Mouse (Mus musculus): ENCODE measurements around the gene Rcl1. TPM values are rescaled to one million over a fixed set of nuclear protein-coding genes. Genes with fewer than 3 reads are reported as not detected.

The Rcl1 gene
- polyA plus RNA-seq, 1 experiment from 2014 or later, result 61.5 TPM

- ATAC-seq (ENCODE audit: insufficient read depth), result no peak
Observed at GRCm38 (mm10) chr19:29112662-29113061, 11.5 kb downstream of the Rcl1 start.

DNA sequence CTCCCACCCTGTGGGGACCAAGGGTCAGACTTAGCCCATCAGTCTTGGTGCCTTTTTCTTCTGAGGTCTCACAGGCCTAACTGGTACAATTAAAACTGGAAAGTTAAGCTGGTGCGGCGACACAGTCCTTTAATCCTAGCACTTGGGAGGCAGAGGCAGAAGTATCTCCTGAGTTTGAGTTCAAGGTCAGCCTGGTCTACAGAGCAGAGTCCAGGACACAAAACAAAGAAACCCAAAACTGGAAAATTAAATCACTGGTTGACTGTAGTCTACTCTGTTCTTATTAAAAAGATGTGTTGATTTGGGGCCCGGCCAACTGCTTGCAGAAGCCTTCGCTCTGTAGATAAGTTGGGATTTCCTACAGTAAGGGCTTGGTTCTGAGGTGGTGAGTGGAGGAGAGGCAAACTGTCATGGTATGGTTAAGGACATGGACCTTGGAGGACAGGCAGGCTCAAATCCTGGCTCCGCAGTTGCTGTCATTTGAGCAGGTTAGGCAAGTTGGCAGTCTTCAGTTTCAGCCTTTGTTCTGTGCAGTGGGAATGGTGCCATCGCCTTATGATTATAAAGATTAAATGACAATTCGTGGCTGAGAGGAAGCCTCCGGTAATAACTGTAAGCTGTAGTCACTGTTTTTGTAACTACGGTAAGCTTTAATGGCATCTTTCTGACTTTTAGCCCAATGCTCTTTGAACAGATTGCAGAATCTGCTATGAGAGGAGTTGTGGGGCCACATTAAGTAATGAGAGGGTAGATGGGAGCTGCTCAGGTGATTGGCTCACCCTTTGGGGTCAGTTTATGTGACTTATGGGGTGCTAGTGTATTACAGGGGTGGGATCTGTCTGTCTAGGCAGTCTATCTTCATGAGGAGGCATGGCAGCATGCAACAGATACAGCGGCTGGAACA lies 12.8 kb downstream of the Rcl1 start:
- Histone ChIP-seq H3K27ac (ENCODE audit: low read depth) (no peak overlapping the region), H3K4me2 (no peak overlapping the region), H3K4me3 (ENCODE audit: low read depth, low read length) (no peak overlapping the region), H3K36me3 (ENCODE audit: insufficient read depth) (peaks cover 16% of the 10 kb centered on the region), H3K9ac (no peak overlapping the region), H3K27me3 (ENCODE audit: insufficient read depth, low read length) (no peaks in the 10 kb centered on the region), H3K4me1 (ENCODE audit: insufficient read depth) (no peaks in the 10 kb centered on the region), H3K9me3 (ENCODE audit: low read depth, low read length) (no peaks in the 10 kb centered on the region)
- 92% methylated on average over 10 of the region's 10 CpGs for WGBS
- ATAC-seq (ENCODE audit: insufficient read depth), result no peak
- TF ChIP-seq CTCF (IDR thresholded peaks at IDR 0.05; ENCODE audit: low read depth), result no peak
- no peak for DNase-seq

More at GRCm38 (mm10) chr19:29112662-29113061, 11.5 kb downstream of the Rcl1 start:
- Histone ChIP-seq H3K9me3 (ENCODE audit: low read depth, low read length) (no peaks in the 10 kb centered on the region), H3K36me3 (ENCODE audit: insufficient read depth) (0 out of 2 replicates have a peak, but pooled peaks cover 3% of the 10 kb centered on the region), H3K4me2 (no peak overlapping the region), H3K27ac (ENCODE audit: low read depth) (no peak overlapping the region), H3K9ac (no peak overlapping the region), H3K4me3 (ENCODE audit: low read depth, low read length) (no peak overlapping the region), H3K27me3 (ENCODE audit: insufficient read depth, low read length) (no peaks in the 10 kb centered on the region), H3K4me1 (ENCODE audit: insufficient read depth) (no peaks in the 10 kb centered on the region)
- DNase-seq, result no peak
- TF ChIP-seq CTCF (IDR thresholded peaks at IDR 0.05; ENCODE audit: low read depth), result no peak
- WGBS, result 60% methylated on average over 8 of the region's 8 CpGs

GRCm38 (mm10) chr19:29116796-29117195 lies 15.6 kb downstream of the Rcl1 start:
- Histone ChIP-seq H3K9me3 (ENCODE audit: low read depth, low read length) (no peaks in the 10 kb centered on the region), H3K36me3 (ENCODE audit: insufficient read depth) (peaks cover 29% of the 10 kb centered on the region)
- DNase-seq, result no peak

GRCm38 (mm10) chr19:29118196-29118595 lies 17.0 kb downstream of the Rcl1 start:
- H3K27me3 ChIP-seq (ENCODE audit: insufficient read depth, low read length), result no peaks in the 10 kb centered on the region
- TF ChIP-seq CTCF (IDR thresholded peaks at IDR 0.05; ENCODE audit: low read depth), result no peak
- H3K4me1 ChIP-seq (ENCODE audit: insufficient read depth), result no peaks in the 10 kb centered on the region
- no peak for DNase-seq
- no peak overlapping the region for H3K27ac ChIP-seq (ENCODE audit: low read depth)
- ATAC-seq (ENCODE audit: insufficient read depth), result no peak
- H3K9ac ChIP-seq, result no peak overlapping the region
- H3K36me3 ChIP-seq (ENCODE audit: insufficient read depth), result peaks cover 38% of the 10 kb centered on the region
- no peak overlapping the region for H3K4me3 ChIP-seq (ENCODE audit: low read depth, low read length)
- no peaks in the 10 kb centered on the region for H3K9me3 ChIP-seq (ENCODE audit: low read depth, low read length)
- no peak overlapping the region for H3K4me2 ChIP-seq
- whole genome bisulfite sequencing, result 76% methylated on average over 13 of the region's 13 CpGs

More at GRCm38 (mm10) chr19:29116796-29117195, 15.6 kb downstream of the Rcl1 start:
- H3K27ac ChIP-seq (ENCODE audit: low read depth), result no peak overlapping the region
- H3K4me1 ChIP-seq (ENCODE audit: insufficient read depth), result no peaks in the 10 kb centered on the region
- H3K4me2 ChIP-seq, result no peak overlapping the region
- H3K9ac ChIP-seq, result no peak overlapping the region
- no peak for TF ChIP-seq CTCF (IDR thresholded peaks at IDR 0.05; ENCODE audit: low read depth)
- H3K27me3 ChIP-seq (ENCODE audit: insufficient read depth, low read length), result no peaks in the 10 kb centered on the region
- 88% methylated on average over 6 of the region's 6 CpGs for WGBS
- no peak for ATAC-seq (ENCODE audit: insufficient read depth)
- H3K4me3 ChIP-seq (ENCODE audit: low read depth, low read length), result no peak overlapping the region

- WGBS, result 93% methylated on average over 6 of the region's 6 CpGs
- Histone ChIP-seq H3K27me3 (ENCODE audit: insufficient read depth, low read length) (no peaks in the 10 kb centered on the region), H3K36me3 (ENCODE audit: insufficient read depth) (peaks cover 49% of the 10 kb centered on the region), H3K27ac (ENCODE audit: low read depth) (no peak overlapping the region), H3K9me3 (ENCODE audit: low read depth, low read length) (no peaks in the 10 kb centered on the region), H3K4me2 (no peak overlapping the region), H3K9ac (no peak overlapping the region), H3K4me3 (ENCODE audit: low read depth, low read length) (no peak overlapping the region), H3K4me1 (ENCODE audit: insufficient read depth) (no peaks in the 10 kb centered on the region)
- TF ChIP-seq CTCF (IDR thresholded peaks at IDR 0.05; ENCODE audit: low read depth), result no peak
- DNase-seq, result no peak
- no peak for ATAC-seq (ENCODE audit: insufficient read depth)
Observed at GRCm38 (mm10) chr19:29120311-29120710, 19.1 kb downstream of the Rcl1 start.

- no peak overlapping the region for H3K9ac ChIP-seq
- H3K36me3 ChIP-seq (ENCODE audit: insufficient read depth), result peaks cover 47% of the 10 kb centered on the region
- DNase-seq, result no peak
- H3K9me3 ChIP-seq (ENCODE audit: low read depth, low read length), result no peaks in the 10 kb centered on the region
- no peak overlapping the region for H3K4me3 ChIP-seq (ENCODE audit: low read depth, low read length)
- no peaks in the 10 kb centered on the region for H3K4me1 ChIP-seq (ENCODE audit: insufficient read depth)
- H3K27me3 ChIP-seq (ENCODE audit: insufficient read depth, low read length), result no peaks in the 10 kb centered on the region
- WGBS, result 51% methylated on average over 9 of the region's 9 CpGs
- no peak for TF ChIP-seq CTCF (IDR thresholded peaks at IDR 0.05; ENCODE audit: low read depth)
- no peak for ATAC-seq (ENCODE audit: insufficient read depth)
- H3K27ac ChIP-seq (ENCODE audit: low read depth), result no peak overlapping the region
- H3K4me2 ChIP-seq, result no peak overlapping the region
Observed at GRCm38 (mm10) chr19:29121394-29121793, 20.2 kb downstream of the Rcl1 start.

GRCm38 (mm10) chr19:29124886-29125585 lies 23.9 kb downstream of the Rcl1 start:
- H3K27ac ChIP-seq (ENCODE audit: low read depth), result no peak overlapping the region
- H3K4me1 ChIP-seq (ENCODE audit: insufficient read depth), result no peaks in the 10 kb centered on the region
- H3K27me3 ChIP-seq (ENCODE audit: insufficient read depth, low read length), result no peaks in the 10 kb centered on the region
- no peak overlapping the region for H3K4me3 ChIP-seq (ENCODE audit: low read depth, low read length)
- peaks cover 45% of the 10 kb centered on the region; the same call in 1 of the 2 replicates for H3K36me3 ChIP-seq (ENCODE audit: insufficient read depth)
- no peaks in the 10 kb centered on the region for H3K9me3 ChIP-seq (ENCODE audit: low read depth, low read length)
- DNase-seq (no peak), ATAC-seq (ENCODE audit: insufficient read depth) (no peak)
- H3K4me2 ChIP-seq, result no peak overlapping the region
- no peak for TF ChIP-seq CTCF (IDR thresholded peaks at IDR 0.05; ENCODE audit: low read depth)
- H3K9ac ChIP-seq, result no peak overlapping the region
- 80% methylated on average over 13 of the region's 13 CpGs for WGBS
